Mouse (Mus musculus): ENCODE measurements around the gene Acp5.
A peak's percentile ranks its signal among the peaks of the same experiment; 100 is the strongest.

The Acp5 gene

GRCm38 (mm10) chr9:22139746-22140145 lies 4.2 kb upstream of the Acp5 start:
- no peak for DNase-seq (ENCODE audit: low read depth, low spot score)

GRCm38 (mm10) chr9:22138480-22138879 lies 3.0 kb upstream of the Acp5 start:
- no peak for DNase-seq (ENCODE audit: low read depth, low spot score)

GRCm38 (mm10) chr9:22136765-22137547 lies 1.4 kb upstream of the Acp5 start:
- DNase-seq (ENCODE audit: low read depth, low spot score), result no peak

GRCm38 (mm10) chr9:22134988-22135643 lies 395 bp downstream of the Acp5 start:
- DNase-seq (ENCODE audit: low read depth, low spot score), result no peak

GRCm38 (mm10) chr9:22134246-22134890 lies 1.1 kb downstream of the Acp5 start:
- DNase-seq (ENCODE audit: low read depth, low spot score), result no peak

- DNase-seq (ENCODE audit: low read depth, low spot score), result no peak
These were observed 3.3 kb downstream of the Acp5 start for GRCm38 (mm10) chr9:22132220-22132619.

GRCm38 (mm10) chr9:22131226-22131981 lies 4.1 kb downstream of the Acp5 start:
- DNase-seq (ENCODE audit: low read depth, low spot score), result no peak

- no peak for DNase-seq (ENCODE audit: low read depth, low spot score)
These were observed 10.1 kb downstream of the Acp5 start for GRCm38 (mm10) chr9:22125246-22126027.

GRCm38 (mm10) chr9:22124169-22124568 lies 11.3 kb downstream of the Acp5 start:
- no peak for DNase-seq (ENCODE audit: low read depth, low spot score)

- DNase-seq (ENCODE audit: low read depth, low spot score), result no peak
These were observed 12.4 kb downstream of the Acp5 start for GRCm38 (mm10) chr9:22123069-22123609.

- DNase-seq (ENCODE audit: low read depth, low spot score), result no peak
These were observed 13.5 kb downstream of the Acp5 start for GRCm38 (mm10) chr9:22122005-22122404.

- no peak for DNase-seq (ENCODE audit: low read depth, low spot score)
These were observed 14.0 kb downstream of the Acp5 start for GRCm38 (mm10) chr9:22121545-22121944.

- DNase-seq (ENCODE audit: low read depth, low spot score), result no peak
These were observed 16.0 kb downstream of the Acp5 start for GRCm38 (mm10) chr9:22119543-22119942.

GRCm38 (mm10) chr9:22117754-22118456 lies 17.6 kb downstream of the Acp5 start:
- no peak for DNase-seq (ENCODE audit: low read depth, low spot score)

GRCm38 (mm10) chr9:22116740-22117426 lies 18.6 kb downstream of the Acp5 start, which contains the start of gene Elof1:
Gene Elof1 (minus strand): TSS chr9:22117172.
- DNase-seq (ENCODE audit: low read depth, low spot score), result peak; percentile 94

- DNase-seq (ENCODE audit: low read depth, low spot score), result no peak
These were observed 19.4 kb downstream of the Acp5 start for GRCm38 (mm10) chr9:22116086-22116485.

GRCm38 (mm10) chr9:22115635-22116034 lies 19.9 kb downstream of the Acp5 start:
- DNase-seq (ENCODE audit: low read depth, low spot score), result no peak

GRCm38 (mm10) chr9:22108194-22108593 lies 27.3 kb downstream of the Acp5 start:
- DNase-seq (ENCODE audit: low read depth, low spot score), result no peak

GRCm38 (mm10) chr9:22099922-22100321 lies 35.6 kb downstream of the Acp5 start:
- no peak for DNase-seq (ENCODE audit: low read depth, low spot score)
